Mouse (Mus musculus) lung, adult 2 months (tissue): ENCODE results near the gene Rpgr.

Experiments
- CTCF ChIP-seq: fragments of 200-500 bp; IDR thresholded peaks from 2 replicates; pipeline ENCODE4 v1.5.1; 2011; ENCODE audit warnings: mild to moderate bottlenecking, low read length, control low read depth; ENCODE audit not compliant: insufficient read depth
- POLR2A ChIP-seq: fragments of 200-500 bp; IDR thresholded peaks from 2 replicates; pipeline ENCODE4 v1.6.1; 2011; ENCODE audit warnings: low read depth, mild to moderate bottlenecking, control low read depth, low read length, borderline replicate concordance; ENCODE audit errors: extremely low read depth

DNA sequence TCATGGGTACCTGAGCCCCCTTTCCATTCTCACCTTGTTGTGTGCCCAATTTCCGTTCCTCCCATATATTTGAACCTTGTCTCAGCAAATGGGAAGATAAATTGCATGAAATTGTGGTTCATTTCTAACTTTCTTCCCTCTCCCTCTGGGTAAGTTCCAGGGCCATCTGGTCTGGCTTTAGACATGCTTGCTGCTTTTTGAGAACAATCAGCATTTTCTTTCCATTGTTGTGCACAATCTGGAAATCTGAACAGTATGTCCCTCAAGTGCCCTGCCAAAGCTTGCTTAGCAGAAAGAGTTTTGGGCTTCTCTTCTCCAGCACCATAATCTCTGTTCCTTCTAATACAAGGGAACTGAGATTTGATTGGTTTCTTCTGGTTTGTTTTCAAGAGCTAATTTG is 152.9 kb downstream of the Rpgr start:
- no peak for TF ChIP-seq CTCF
- TF ChIP-seq POLR2A, result no peak
